Mouse (Mus musculus): ENCODE data around the gene Birc6.

DNA sequence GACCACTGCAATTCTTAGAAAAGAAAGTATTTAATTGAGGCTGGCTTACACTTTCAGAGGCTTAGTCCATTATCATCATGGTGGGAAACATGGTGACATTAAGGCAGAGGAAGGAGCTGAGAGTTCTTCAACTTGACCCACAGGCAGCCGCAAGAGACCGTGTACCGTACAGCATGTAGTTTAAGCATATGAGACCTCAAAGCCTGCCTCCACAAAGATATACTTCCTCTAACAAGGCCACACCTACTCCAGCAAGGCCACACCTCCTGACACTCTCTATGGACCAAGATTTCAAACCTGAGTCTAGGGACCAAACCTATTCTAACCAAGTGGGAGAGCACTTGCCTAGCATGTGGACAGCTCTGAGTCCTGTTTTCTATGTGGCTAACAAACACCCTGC is 19.5 kb upstream of the Birc6 start:
- TF ChIP-seq CTCF (IDR thresholded peaks at IDR 0.05; ENCODE audit: low read depth): no peak
- no peak for TF ChIP-seq EP300 (IDR thresholded peaks at IDR 0.05; ENCODE audit: low read depth)

Data from liver, postnatal 0 days (tissue).